Mouse (Mus musculus): Measurements from ENCODE around the gene Tmed1.
"Not testable (repeated sequence)": the region's sequence is repeated elsewhere in the genome, so short reads cannot be mapped to it uniquely, and the experiment has no call there.

Gene Tmed1

DNA sequence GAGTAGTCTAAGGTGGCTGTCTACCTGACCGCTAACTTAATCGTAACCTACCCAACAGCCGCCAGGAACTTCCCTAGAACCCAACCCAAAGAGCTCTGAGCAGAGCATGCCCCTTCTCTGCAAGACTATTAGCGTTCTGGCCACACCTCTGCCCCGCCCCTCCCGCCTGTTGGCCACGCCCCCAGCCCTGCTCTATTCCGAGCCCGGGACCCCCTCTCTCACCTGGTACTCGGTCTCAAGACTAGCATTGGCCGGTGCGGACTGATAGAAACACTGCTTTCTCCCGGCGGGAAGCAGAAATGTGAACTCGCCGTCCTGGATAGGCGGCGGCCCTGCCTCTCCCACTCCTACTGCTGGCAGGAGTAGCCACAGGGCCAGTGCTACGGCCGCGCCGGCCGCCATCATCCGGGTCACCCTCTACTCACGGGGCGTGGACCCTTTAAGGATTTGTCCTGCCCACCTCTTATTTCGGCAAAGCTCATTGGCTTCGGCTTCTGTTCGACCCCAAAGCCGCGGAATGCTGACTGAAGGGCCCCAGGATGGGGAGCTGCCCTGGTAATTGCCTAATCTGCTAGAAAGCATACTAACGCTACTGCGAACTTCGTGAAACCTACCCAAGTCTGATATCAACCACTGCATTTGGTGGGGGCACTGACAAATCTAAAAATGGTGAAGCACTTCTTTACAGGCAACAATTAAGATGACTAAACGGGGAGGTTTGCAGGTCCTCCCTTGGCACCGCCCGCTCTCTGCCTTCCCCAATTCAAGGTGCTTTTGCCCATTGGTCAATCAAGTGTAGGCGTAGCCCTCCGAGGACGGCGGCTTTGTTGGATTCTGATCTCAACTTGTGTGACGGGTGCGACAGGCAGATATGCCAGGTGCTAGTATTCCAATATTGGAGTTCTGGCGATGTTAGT is at the start of gene Tmed1:
Tmed1 (minus strand) TSS at position 481 of the 917 bp plus-strand sequence.
- peak; percentile 97 for DNase-seq (ENCODE audit: low spot score)

DNA sequence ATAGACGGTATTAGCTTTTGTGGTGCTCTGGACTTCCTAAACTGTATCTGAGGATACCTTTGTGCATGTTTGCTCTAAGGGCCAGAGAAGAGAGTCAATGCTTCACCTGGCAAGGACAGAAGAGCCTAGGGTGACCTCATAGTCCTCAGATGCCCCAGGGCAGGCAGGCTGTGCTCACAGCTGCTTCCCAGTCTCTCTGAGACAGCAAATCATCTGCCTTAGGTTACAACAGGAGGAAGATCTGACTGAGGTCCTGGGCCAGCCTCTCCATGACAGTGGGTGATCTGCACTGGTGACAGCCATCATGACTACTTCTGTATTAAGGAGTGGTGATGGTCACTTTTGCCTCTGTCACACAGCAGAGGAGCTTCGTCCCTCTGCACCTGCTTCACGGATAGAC is 49.1 kb upstream of the Tmed1 start:
- no peak for DNase-seq (ENCODE audit: low spot score)

DNA sequence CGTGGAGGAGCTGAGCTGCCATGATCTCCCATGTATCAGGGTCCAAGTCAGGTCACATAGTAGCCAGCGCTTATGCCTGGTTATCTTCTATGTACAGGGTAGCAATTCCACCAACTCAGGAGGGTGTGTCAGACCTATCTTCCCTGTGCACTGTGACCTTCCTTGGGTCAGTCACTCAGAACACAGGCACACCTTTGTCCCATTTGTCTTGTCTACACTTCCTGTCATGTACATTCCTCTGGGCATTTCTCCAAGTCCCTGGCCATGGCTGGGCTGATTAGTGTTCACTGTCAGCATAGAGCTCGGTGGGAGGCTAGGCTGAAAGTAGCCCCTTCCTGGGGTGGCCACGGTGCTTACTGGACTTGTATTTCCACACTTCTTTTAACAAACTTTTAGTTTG is 48.3 kb upstream of the Tmed1 start:
- no peak for DNase-seq (ENCODE audit: low spot score)

DNA sequence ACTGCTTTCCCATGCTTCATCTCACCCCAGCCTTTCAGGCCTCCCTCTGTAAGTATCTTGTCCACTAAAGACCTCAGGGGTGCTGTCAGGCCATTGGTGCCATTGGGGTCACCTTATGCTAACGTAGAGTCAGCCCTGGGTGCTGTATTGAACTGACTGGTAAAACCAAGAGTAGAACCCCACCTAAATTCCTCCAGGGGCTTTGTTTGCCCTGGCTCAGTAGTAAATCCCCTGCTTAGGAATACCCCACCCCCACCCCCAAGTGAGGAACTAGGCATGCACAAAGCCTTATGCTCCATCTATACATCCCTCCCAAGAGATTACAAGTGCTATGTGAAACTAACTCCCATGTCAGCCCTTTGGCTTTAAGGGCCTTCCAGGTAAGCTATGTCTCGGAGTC is 47.5 kb upstream of the Tmed1 start:
- no peak for DNase-seq (ENCODE audit: low spot score)

- no peak for DNase-seq (ENCODE audit: low spot score)
Measured at GRCm38 (mm10) chr9:21556996-21557395, 46.9 kb upstream of the Tmed1 start.

DNA sequence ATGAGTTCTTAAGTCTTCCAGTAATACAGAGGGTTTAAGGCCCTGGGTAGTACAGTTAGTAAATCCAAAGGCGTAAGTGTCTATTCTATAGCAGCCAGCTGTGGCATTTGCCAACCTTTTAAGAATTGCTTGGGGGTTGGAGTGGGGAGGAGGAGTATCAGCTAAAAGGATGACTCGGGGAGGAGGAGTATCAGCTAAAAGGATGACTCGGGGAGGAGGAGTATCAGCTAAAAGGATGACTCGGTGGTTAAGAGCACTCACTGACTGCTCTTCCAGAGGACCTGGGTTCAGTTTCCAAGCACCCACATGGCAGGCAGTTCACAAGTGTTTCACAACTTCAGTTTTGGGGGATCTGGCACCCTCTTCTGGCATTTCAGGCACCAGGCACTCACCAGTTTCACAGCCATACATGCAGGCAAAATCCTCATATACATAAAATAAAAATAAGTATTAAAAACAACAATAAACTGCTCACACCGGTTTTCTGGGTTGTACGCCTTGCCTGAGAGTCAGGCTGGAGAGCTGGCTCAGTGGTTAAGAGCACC is 45.2 kb upstream of the Tmed1 start:
- no peak for DNase-seq (ENCODE audit: low spot score)

DNA sequence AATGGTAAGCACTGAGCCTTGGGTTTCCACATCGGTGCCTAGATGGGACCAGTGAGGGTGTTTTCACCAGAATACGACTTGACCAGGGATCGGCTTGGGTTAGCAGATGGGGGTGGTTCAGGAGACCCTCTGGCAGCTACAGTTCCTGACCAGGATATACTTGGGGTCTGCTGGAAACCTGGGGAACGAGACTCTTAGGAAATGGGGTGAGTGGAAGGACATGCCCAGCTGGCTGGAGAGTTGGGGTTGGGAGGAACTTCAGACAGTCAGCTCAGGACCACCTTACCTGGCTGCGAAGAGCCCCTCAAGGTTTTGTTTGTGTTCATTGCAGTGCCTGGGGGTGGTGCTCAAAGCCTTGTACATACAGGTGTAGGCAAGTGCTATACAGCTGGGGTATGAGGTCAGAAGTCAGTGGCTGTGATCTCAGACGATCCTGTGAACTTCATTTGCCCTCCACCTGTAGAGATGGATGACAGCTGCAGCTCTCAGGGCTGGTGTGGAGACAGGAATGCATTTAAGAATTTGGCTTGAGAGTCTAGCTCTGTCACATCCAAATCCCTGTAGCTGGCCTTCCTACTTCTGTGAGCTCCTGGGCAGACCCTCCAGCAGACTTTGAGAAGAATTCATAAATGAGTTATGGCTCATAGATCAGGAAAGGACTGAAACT is 43.7 kb upstream of the Tmed1 start:
- DNase-seq (ENCODE audit: low spot score) = no peak

DNA sequence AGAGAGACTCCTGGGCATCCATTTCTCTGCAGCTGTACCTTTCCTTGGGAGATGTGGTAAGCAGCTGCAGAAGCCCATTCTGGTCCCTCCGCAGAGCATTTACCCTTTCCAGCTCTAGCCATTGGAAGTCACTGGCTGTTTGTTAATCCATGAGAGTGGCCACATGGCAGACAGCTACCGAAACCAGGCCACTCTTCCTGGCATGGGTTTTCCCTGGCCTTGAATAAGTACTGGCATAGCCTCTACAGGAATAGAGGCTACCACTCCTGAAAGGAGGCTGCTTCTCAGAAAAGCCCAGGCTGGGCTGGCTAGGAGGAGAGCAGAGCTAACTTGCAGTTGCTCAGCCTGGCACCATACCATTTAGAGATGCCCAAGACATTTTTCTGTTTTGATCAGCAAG is 41.0 kb upstream of the Tmed1 start:
- no peak for DNase-seq (ENCODE audit: low spot score)

DNA sequence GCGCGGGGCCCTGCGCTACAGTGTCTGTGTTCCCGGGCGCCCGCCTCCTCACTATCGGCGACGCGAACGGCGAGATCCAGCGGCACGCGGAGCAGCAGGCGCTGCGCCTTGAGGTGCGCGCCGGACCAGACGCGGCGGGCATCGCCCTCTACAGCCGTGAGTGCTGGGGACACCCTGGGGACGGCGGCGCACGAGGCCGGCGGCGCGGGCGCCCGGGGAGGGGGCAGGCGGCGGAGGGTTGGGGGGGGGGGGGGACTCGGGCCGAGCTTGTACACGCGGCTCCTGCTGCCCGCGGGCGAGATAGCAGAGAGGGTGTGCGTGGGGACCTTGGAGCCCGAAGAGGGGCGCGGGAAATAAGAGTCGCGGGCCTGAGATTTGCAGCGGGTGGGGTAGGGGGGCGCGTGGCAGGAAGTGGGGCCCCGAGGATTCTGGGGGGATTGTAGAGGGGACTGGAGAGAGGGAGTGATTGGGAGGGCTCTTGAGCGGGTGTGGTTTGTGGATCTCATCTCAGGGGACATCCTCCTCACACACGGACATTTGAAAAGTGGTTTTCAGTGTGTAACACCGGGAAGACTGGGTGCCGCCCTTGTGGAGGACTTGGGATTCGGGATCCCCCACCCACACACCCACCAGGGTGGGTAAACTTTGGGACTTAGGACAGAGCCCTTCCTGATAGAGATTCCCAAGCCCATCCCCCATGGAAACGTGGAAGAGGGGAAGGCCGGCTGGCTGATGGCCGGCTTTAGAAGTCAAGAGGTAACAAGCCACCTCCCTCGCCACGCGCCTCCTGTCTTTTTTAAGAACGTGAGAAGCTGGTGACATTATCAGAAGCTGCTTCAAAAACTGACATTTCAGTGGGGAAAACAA is 37.3 kb upstream of the Tmed1 start:
- DNase-seq (ENCODE audit: low spot score) = peak; percentile 70

- DNase-seq (ENCODE audit: low spot score) = no peak
Measured at GRCm38 (mm10) chr9:21546789-21547074, 36.7 kb upstream of the Tmed1 start, which contains the start of gene Carm1. Carm1 (plus strand) TSS chr9:21546894.

GRCm38 (mm10) chr9:21545916-21546788 is 36.1 kb upstream of the Tmed1 start:
- peak; percentile 98 for DNase-seq (ENCODE audit: low spot score)

GRCm38 (mm10) chr9:21545351-21545915 is 35.4 kb upstream of the Tmed1 start:
- no peak for DNase-seq (ENCODE audit: low spot score)

- DNase-seq (ENCODE audit: low spot score) = not testable (repeated sequence)
Measured at GRCm38 (mm10) chr9:21542001-21542400, 31.9 kb upstream of the Tmed1 start.

DNA sequence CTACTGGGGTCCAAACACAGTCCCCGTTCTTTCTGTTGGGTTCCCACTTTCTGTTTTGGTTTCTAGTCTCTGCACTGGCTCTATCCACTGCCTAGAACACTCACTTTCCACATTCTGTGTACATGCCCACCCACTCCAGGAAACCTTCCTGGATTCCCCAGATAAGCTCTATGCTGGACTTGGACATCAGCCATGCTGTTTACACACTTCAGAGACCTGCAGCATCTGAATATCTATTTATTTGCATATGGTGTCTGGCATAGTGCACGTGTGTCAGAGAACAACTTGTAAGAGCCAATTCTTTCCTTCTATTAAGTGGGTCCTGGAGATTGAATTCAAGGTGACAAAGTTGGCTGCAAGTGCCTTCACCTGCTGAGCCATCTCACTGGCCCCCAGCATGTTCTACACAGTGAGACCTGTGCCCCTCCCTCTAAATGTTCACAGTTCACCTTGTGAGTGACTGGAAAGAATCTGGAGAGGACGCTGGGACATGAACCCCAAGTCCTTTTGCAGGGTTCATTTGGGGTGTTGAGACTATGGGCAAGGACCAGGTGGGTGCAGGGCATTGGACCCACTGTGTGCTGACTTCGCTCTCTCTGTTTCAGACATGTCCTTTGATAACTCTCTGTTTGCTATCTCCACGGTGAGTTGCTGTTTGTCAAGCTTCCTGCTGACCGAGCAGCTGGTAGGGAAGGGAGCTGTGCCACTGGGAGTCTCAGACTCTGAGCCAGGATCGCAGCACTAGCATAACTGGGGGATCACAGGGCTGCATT is 30.1 kb upstream of the Tmed1 start:
- no peak for DNase-seq (ENCODE audit: low spot score)

DNA sequence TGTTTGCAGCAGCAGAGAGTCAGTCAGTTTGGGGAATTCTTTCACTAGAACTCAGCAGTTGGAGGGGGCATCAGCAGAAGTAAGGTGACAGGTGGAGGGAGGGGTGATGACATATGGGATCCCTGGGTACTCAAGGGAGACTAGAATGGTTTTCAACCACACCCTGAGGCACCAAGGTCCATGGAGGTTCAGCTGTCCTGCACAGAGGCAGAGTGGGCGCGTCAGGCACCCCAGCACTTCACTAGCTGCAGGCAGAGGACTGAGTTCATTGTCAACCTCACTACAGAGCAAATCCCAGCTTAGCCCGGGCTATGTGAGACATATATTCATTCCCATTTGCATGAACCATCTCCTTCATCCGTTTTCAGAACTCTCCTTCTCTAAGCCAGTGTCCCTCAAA is 27.0 kb upstream of the Tmed1 start:
- DNase-seq (ENCODE audit: low spot score) = no peak

GRCm38 (mm10) chr9:21536501-21536900 is 26.4 kb upstream of the Tmed1 start:
- no peak for DNase-seq (ENCODE audit: low spot score)

- DNase-seq (ENCODE audit: low spot score) = no peak
Measured at GRCm38 (mm10) chr9:21527917-21528324, 17.9 kb upstream of the Tmed1 start.

- no peak for DNase-seq (ENCODE audit: low spot score)
Measured at GRCm38 (mm10) chr9:21527100-21527801, 17.2 kb upstream of the Tmed1 start.

DNA sequence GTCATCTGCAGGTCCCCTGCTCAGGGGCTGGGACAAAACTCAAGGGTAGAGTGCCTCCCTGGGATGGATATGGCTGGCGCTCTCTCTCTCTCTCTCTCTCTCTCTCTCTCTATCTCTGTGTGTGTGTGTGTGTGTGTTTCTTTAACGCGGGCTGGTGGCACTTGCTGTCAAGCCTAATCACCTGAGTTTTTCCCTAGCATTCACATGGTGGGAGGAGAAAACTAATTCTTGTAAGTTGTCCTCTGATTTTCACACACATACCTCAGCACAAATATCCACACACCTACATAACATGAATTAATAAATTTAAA is 16.5 kb upstream of the Tmed1 start:
- DNase-seq (ENCODE audit: low spot score) = no peak
